Mouse (Mus musculus): ENCODE measurements around the gene Gps1.
"Not testable (repeated sequence)": the region's sequence is repeated elsewhere in the genome, so short reads cannot be mapped to it uniquely, and the experiment has no call there.

Gps1 gene

DNA sequence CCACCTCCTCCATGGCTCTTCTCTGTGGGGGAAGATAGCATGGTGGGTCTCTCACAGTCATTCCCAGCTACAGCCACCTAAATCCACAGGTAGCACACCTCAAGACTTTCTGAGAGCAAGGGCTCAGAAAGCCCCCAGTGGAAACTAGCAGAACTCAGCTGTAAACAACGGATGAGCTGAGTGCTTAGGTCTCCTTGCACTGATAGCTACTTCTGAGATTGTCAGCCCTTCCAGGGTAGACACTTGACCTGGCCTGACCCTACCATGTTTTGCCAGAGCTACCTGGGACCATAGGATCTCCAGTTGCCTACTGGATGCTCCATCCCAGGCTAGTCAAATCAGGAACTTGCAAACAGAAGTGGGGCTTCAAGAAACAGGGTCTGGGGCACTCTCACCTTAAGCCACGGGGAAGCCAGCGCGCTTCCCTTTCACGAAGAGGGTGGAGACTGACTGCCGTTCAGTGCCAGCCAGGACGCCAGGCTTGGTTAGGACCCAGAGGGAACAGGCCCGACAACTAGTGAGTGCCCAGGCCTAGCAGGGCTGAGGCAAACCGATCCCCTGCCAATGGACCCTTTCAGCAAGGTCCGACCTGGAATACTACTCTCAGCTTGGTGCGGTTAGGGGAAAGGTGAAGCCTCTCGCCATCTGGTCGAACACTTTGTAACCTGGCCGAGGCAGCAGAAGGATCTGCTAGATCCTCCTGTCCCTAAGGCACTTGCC lies 38.9 kb downstream of the Gps1 start:
- no peak for DNase-seq (ENCODE audit: low spot score)

DNA sequence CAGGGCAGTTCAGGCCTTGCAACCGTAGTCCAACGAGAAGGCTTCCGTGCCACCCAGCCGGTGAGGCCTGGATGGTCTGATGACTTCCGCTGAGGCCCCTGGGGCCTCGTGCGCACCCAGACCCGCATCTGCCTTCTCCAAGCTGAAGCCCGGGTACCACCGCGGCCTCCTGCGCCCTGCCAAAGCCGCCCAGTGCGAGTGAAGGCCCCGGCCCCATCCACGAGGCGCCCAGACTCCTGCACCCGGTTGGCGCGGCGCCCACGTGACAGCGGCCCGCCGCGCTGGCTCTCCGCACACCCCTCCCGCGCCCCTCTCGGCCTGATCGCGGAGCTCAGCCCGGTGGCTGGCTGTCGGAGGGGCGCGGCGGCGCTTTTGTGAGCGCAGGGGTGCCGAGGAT lies 39.5 kb downstream of the Gps1 start:
- no peak for DNase-seq (ENCODE audit: low spot score)

DNA sequence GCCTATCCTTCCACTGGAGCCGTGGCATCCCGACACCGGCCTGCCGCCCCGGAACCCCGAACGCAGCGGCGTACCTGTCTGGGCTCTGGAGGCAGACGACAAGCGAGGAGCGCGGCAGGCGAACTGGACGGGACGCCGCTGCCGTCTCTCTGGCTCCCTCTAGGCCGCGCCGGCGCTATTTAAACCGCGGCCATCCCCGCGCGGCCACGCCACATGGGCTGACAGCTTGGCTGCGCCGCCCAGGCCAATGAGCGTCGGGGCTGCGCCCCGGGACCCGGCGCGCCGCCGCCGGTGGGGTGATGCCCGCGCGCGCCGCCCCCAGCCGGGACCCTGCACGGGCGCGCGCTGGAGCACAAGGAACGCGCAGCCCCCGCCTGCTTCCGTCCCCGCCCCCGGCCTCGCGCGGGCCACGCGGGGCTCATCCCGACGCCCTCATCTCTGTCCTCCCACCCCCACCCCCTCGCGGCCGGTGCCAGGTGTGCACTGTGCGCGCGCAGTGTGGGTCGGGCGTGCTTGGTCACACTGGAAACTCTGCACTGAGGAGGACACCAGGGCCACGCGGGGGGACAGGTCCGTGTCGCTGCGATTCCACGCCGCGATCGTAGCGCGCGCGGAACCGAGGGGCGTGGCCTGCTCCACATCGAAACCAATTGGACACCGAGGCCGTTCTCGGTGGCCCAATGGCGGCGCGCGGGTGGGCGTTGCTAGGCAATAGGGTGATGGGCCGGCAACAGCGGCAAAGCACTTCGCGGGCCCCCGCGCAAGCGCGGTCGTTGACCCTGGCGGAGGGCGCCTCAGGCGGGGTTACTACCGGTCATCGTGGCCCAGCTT lies 40.1 kb downstream of the Gps1 start, which contains the start of gene Fasn:
TSS of gene Fasn (minus strand) at position 592 of the 831 bp plus-strand sequence.
- peak; percentile 90 for DNase-seq (ENCODE audit: low spot score)

DNA sequence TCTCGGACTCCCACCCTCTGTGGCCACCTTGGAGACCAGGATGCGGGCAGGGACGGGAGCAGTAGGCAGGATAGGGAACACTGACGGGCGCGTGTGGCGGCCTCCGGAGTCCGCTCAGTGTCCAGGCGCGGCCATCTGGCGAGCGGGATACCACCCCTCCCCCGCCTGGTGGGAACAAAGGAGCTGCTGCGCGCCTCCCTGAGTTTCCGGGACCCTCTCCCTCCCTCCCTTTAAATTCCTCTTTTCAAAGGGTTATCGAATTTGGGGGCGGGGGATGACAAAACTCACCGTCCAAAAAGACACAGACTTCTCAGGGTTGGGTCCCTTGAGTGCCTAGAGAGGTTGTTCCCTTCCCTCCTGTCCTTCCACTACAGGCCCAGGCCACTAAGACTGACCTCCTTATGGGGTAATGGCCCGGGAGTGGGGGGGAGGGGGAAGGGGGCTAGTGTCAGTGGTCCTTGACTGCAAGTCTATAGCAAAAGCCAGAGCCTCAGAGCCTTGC lies 40.8 kb downstream of the Gps1 start:
- no peak for DNase-seq (ENCODE audit: low spot score)

DNA sequence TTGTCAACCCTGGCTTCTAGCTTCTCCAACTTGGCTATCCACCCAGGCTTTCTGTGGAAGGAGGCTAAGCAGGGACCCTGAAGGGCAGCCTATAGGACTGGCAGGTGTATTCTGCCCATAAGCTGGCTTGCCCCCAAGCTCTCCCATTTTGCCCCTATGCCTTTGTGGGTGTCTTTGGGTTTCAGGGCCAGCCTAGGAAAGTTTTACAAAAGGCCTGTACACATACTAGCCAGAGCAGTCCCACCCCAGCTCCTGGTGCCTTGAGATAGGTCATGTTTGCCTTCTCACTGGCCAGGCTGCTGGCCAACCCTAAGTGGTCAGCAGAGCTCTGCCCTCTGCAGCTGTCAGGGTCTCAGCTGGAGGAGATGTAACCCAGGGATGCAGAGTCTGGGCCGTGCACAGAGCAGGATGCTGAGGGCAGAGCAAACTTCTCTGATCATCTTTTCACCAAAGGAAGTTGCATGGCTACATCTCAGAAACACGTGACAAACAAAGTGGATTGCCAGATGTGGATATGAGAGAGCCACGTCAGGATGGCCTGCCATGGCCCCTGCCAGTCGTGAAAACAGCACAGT lies 41.3 kb downstream of the Gps1 start:
- DNase-seq (ENCODE audit: low spot score), result no peak

DNA sequence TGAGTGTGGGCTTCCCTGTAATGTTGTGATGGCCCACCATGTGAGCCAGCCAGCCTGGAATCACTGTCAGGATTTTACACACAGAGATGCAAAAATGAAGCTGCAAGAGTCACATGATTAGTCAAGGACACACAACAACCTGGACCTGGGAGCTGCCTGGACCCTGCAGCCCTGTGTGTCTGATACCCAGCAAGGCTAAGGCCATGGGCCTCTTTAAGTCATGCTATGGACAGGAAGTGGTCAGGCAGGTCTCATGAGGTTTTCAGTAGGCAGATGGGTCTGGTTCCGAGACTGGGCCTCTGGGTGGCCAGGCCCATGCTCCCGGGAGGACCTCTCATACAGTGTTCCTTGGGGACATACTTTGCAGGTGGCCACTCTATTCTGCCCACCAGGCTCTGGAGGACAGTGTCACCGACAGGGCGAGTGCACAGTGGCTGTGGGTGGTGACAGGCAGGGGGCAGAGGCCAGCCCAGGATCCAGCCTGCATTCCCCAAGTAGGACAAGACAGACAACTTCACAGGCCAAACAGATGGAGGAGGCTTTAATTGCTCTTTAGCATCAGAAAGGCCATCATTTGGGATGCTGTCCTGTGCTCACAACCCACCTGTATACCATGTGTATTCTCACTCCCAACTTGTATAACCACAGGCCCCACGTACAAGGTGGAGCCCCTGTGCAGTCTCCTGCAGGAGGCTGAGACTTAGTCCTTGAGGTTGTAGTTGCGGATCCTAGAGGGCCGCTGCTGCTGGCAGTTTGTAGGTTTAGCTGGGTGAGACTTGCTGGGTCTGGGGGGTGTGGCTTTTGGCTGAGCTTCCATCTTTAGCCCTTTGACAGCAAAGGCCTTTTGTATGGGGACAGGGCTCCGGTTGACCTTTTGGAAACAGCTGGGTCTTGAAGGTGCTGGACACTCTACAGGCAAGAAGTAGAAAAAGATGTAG lies 42.2 kb downstream of the Gps1 start:
- no peak for DNase-seq (ENCODE audit: low spot score)

DNA sequence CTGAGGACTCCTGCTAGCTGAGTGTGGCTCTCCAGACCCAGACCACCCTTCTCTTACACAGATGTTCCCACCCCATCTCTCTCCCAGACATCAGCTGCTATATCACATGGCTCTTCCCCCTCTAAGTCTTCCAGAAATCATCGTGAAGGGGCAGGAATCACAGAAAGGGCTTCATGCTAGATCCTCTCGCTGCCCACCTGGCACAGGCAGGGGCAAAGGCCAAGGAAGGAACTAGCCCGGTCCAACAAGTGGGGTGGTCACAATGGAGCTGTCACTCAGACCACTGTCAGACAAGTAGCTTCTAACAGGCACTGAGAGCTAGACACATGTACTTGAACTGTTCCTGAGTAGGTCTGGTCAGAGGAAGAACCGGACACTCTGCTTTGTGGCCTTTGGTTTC lies 44.3 kb downstream of the Gps1 start:
- DNase-seq (ENCODE audit: low spot score), result no peak

DNA sequence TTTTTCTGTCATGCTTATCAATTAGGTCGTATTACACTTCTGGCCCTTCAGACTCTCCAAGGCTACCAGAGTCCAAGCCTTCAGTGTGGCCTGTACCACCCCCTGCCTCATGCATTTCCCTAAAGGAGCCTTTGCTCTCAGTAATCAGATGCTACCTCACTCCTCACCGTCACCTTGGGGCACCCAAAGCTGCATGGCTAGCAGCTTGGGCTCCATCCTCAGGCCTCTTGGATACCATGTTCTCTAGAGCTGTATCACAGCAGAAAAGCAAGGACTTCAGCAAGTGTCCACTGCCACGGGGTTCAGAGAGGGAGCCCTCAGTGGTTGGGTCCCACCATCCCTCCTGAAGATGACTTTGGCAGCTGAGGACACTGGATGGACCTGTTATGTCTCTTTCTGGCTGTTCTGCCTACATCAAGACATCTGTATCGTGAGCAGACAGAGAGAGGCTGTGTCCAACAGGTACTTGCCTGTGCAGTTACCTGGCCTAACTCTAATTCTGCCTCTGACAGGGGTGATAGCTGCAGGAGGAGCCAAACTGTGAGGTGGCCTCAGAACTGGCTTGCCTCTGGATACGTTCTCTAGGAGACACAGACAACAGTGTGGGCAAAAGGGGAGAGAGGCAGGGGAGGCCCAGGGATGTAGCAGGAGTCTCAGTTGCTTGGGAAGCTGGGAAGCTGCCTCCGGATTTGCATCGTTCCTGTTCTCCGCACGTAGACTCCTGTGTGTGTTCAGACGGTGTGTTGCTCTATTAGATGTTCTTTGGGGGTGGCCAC lies 45.9 kb downstream of the Gps1 start:
- no peak for DNase-seq (ENCODE audit: low spot score)

DNA sequence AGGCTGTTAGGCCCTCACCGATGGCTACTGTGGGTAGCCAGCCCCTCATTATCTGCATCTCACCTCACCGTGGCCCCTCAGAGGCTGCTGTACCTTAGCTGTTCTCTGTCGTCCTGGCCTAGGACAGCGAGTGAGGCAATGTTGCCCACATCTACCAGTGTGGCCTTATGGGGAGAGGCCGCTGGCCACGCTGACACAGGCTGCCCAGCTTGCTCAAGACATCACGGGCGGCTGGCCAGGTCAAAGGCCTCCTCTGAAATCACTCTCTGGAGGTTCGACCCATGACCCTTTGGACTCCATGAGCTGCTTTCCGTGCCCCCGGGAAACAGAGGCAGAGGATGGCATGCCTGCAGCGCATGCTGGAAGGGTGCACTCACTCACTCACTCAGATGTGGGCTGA lies 46.6 kb downstream of the Gps1 start:
- DNase-seq (ENCODE audit: low spot score), result no peak

DNA sequence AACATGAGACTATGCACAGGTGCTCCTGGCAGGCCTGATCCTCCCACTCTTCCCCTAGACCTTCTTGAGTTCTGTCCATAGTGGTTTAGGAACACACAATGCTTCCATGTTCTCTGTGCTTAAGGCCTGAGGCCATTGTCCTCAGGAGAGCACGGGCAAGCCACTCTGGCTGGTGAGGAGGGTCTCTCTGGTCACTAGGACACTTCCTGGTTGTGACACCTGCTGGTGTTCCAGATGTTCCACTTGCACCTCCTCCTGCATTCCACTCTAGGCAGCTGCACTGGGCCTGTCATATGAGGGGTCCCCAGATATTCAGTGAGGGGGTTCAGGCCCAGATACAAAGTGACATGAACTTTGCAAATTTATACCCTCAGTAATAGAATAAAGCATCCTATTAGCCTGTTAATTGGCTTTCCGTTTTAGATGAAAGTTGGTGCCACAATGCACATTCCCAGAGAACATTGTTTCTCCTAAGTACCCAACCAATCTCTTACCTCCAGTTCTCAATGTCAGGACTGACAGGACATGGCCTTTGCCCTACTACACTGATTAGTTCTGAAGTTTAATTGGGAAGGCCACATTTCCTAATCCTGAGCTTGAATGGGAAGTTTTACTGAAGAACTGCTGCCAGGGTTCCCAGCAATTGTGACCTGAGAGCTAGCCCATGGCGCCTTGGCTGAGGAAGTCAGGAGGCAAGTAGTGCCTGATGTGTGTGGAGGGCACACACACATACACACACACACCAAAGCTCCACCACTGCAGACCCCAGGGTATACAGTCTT lies 47.8 kb downstream of the Gps1 start:
- DNase-seq (ENCODE audit: low spot score), result no peak

DNA sequence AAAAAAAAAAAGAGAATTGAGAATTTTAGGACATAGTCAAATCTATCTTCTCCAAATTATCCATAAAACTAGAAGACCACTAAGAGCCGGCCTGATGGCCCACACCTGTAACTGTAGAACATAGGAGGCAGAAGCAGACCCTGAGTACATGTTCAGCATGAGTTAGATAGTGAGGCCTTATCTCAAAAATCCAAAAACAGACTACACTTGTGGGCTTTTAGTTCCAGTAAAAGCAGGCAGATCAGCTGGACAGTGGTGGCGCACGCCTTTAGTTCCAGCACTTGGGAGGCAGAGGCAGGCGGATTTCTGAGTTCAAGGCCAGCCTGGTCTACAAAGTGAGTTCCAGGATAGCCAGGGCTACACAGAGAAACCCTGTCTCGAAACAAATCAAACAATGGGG lies 48.9 kb downstream of the Gps1 start:
- not testable (repeated sequence) for DNase-seq (ENCODE audit: low spot score)

DNA sequence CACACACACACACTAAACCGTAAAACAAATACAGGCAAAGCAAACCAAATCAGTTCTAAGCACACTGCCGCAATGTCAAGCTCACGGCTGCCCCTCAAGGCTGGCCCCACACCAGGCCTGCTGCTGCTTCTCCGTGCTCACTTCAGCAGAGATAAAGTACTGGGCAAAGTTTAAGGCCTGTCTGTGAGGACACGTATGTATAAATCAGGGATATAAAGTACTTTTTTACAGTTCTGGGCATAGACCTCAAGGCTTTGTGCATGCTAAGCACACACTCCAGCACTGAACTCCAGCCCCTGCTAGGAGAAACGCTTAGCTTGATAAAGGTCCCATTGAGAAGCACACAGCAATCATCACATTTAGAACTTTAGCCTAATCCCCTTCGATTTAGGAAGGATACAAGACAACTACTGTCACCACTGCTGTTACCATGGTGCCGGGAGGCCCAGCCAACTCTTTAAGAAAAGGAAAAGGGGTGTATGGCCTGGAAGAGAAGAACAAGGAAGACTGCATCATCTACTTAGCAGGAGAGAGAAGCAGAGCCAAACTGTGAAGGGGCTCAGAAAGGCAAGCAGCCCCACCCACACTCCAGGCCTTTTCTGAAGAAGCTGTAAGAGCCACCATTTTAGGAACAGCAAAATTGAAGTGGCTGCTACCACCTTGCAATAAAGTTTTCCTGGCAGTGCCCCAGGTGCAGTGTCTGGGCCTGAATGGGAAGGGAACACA lies 49.6 kb downstream of the Gps1 start:
- no peak for DNase-seq (ENCODE audit: low spot score)
